In the genomic region with DNA sequence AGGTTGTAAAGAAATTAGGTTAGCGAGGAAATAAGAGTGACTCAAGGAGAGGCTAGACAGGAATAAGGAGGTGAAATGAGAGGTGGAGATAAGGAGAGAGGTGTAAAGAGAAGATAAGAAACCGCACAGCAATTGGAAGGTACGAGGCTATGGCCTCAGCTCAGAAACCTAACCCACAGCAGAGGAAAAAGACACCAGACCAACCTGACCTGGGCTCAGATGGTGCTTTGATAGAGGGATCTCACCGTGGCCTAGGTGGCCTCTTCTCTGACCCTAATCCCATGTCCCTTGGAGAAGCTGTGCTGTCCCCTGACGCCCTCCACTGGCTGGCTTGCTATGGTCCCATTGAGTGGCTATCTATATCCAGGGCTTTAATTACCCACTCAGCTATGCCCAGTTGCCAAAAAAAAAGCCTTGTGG, we compare ENCODE assay signal across 12 mouse cellular contexts. TPM values are rescaled to one million over a fixed set of nuclear protein-coding genes. Genes with fewer than 3 reads are reported as not detected.
A peak's percentile ranks its signal among the peaks of the same experiment; 100 is the strongest.
DNase-seq lines count a peak whose midpoint lies in the region; ATAC-seq and TF ChIP-seq lines count a peak whose summit lies in the region.
"Had no signal": no experiment of that assay in that cellular context is flagged by ENCODE, and none has a peak within 500 bp of the region (broad histone marks: within the 10 kb centered on the region; RNA-seq: fewer than 3 reads in every experiment).

No protein-coding gene starts in this region.

- H3K9ac ChIP-seq in kidney, embryonic 15.5 days, result no peak overlapping the region
- no peak overlapping the region for H3K9ac ChIP-seq in intestine, embryonic 15.5 days

- peaks cover 63% of the 10 kb centered on the region for H3K4me1 ChIP-seq in kidney, embryonic 15.5 days
- peaks cover 29% of the 10 kb centered on the region for H3K4me1 ChIP-seq in intestine, embryonic 15.5 days (replicated peaks)

- H3K4me2 ChIP-seq in kidney, embryonic 15.5 days, result peak overlapping the region; percentile 99
- peak overlapping the region; percentile 95; the same call in 1 of the 2 replicates for H3K4me2 ChIP-seq in intestine, embryonic 15.5 days (replicated peaks)

- H3K27me3 ChIP-seq in kidney, embryonic 15.5 days, result no peaks in the 10 kb centered on the region
- peaks cover 8% of the 10 kb centered on the region for H3K27me3 ChIP-seq in intestine, embryonic 15.5 days (replicated peaks)

- no peaks in the 10 kb centered on the region for H3K9me3 ChIP-seq in kidney, embryonic 15.5 days (replicated peaks)
- H3K9me3 ChIP-seq in intestine, embryonic 15.5 days, result no peaks in the 10 kb centered on the region

- H3K27ac ChIP-seq in gastrocnemius, adult 2 months, result peak overlapping the region; percentile 92
- no peak overlapping the region for H3K27ac ChIP-seq in kidney, embryonic 15.5 days
- no peak overlapping the region for H3K27ac ChIP-seq in intestine, embryonic 15.5 days

- TF ChIP-seq CTCF in gastrocnemius, adult 2 months (IDR thresholded peaks at IDR 0.05), result no peak

- H3K36me3 ChIP-seq in kidney, embryonic 15.5 days, result no peaks in the 10 kb centered on the region
- H3K36me3 ChIP-seq in intestine, embryonic 15.5 days, result no peaks in the 10 kb centered on the region

- DNase-seq in gastrocnemius, adult 2 months, result peak; percentile 23
- no peak for DNase-seq in gastrocnemius, postnatal 14 days
- DNase-seq in kidney, adult 9 months, result no peak
- peak; percentile 91 for DNase-seq in 416B (ENCODE audit: low read depth)
- no peak for DNase-seq in c-Kit-positive CD71-positive TER-119-positive erythroid progenitor cells, embryonic 14.5 days (ENCODE audit: low spot score)
- DNase-seq in frontal cortex, postnatal 25 days (ENCODE audit: low spot score in 2 of 2), result no peak
- DNase-seq: kidney, adult 11 months had no signal

- 78% methylated on average over 5 of the region's 5 CpGs for WGBS in kidney, embryonic 15.5 days
- WGBS in intestine, embryonic 15.5 days, result 53% methylated on average over 5 of the region's 5 CpGs

- intact Hi-C loops in gastrocnemius, adult 2 months (cut with DNase I), result loop anchor here (5.0 kb wide), 1 partner anchor 75 kb away; no protein-coding TSS in a partner anchor
- intact Hi-C loops in gastrocnemius, postnatal 14 days (cut with DNase I; ENCODE audit: low total_unique reads), result no loop called here

- H3K4me3 ChIP-seq in gastrocnemius, adult 2 months, result peak overlapping the region; percentile 88
- no peak overlapping the region for H3K4me3 ChIP-seq in kidney, embryonic 15.5 days (replicated peaks)
- no peak overlapping the region for H3K4me3 ChIP-seq in intestine, embryonic 15.5 days (replicated peaks)

- ATAC-seq in kidney, embryonic 15.5 days (replicated peaks; ENCODE audit: low FRiP score), result no peak
- no peak for ATAC-seq in intestine, embryonic 15.5 days

RNA-seq across cellular contexts. Expression of gene Phldb1, which starts 2.9 kb away (rescaled TPM):
- total RNA-seq in gastrocnemius, adult 2 months (2021), result 10 to 100 TPM; 29.3 to 32.1 TPM
- 10 to 100 TPM; 43.8 to 47.6 TPM for total RNA-seq in gastrocnemius, postnatal 14 days (2021)
- 34.5 and 36.4 TPM in 2 replicates for polyA plus RNA-seq in kidney, embryonic 15.5 days (2015; fragmentation: Nextera tagmentation; extraction: Ambion mirVana)
- polyA plus RNA-seq in intestine, embryonic 15.5 days (2015; fragmentation: Nextera tagmentation; extraction: Ambion mirVana), result 17.6 and 18.9 TPM in 2 replicates

RNA-seq across cellular contexts. Expression of gene Arcn1, which starts 35.5 kb away (rescaled TPM):
- 10 to 100 TPM; 83.0 to 85.3 TPM for total RNA-seq in gastrocnemius, adult 2 months (2021)
- total RNA-seq in gastrocnemius, postnatal 14 days (2021), result 10 to 100 TPM; 65.1 to 69.9 TPM
- polyA plus RNA-seq in kidney, embryonic 15.5 days (2015; fragmentation: Nextera tagmentation; extraction: Ambion mirVana), result 201 and 202 TPM in 2 replicates
- 184 and 193 TPM in 2 replicates for polyA plus RNA-seq in intestine, embryonic 15.5 days (2015; fragmentation: Nextera tagmentation; extraction: Ambion mirVana)

RNA-seq across cellular contexts. Expression of gene Ift46, which starts 35.6 kb away (rescaled TPM):
- total RNA-seq in gastrocnemius, adult 2 months (2021), result 10 to 100 TPM; 27.4 to 28.4 TPM
- total RNA-seq in gastrocnemius, postnatal 14 days (2021), result 10 to 100 TPM; 29.2 to 38.8 TPM
- polyA plus RNA-seq in kidney, embryonic 15.5 days (2015; fragmentation: Nextera tagmentation; extraction: Ambion mirVana), result 99.3 and 105 TPM in 2 replicates
- 79.8 and 82.8 TPM in 2 replicates for polyA plus RNA-seq in intestine, embryonic 15.5 days (2015; fragmentation: Nextera tagmentation; extraction: Ambion mirVana)

RNA-seq across cellular contexts. Expression of gene Treh, which starts 59.1 kb away (rescaled TPM):
- total RNA-seq in gastrocnemius, adult 2 months (2021), result not detected
- total RNA-seq in gastrocnemius, postnatal 14 days (2021), result not detected
- polyA plus RNA-seq in kidney, embryonic 15.5 days (2015; fragmentation: Nextera tagmentation; extraction: Ambion mirVana), result 0.22 and 0.23 TPM in 2 replicates
- polyA plus RNA-seq in intestine, embryonic 15.5 days (2015; fragmentation: Nextera tagmentation; extraction: Ambion mirVana), result not detected in 2 replicates
- total RNA-seq: adrenal gland, adult 18-20 months; layer of hippocampus, postnatal 14 days; monocyte, adult 5-6 weeks had no signal

Comparison
In these comparisons a context has a peak if more than half of its experiments do, and no peak if none do; other contexts are left out.
1. DNase-seq: peak in gastrocnemius, adult 2 months (single experiment) and 416B (single experiment); none in gastrocnemius, postnatal 14 days (single experiment), kidney, adult 9 months (single experiment), c-Kit-positive CD71-positive TER-119-positive erythroid progenitor cells, embryonic 14.5 days (single experiment) and frontal cortex, postnatal 25 days (0 of 2).